Mouse (Mus musculus) large intestine, adult 2 months (tissue): ENCODE results near the gene Mdm4. TPM values are rescaled to one million over a fixed set of nuclear protein-coding genes. Genes with fewer than 3 reads are reported as not detected.

Source experiments
- DNase-seq: peaks from one replicate; pipeline ENCODE4 v3.0.0-alpha.2; 2012; ENCODE audit warnings: low read depth, low spot score
- WGBS: fragments of 180-500 bp; shearing (Covaris S2); methylation state at CpG from one replicate; pipeline ENCODE4 v1.1.7; 2018; 5-methylcytosine and 5-hydroxymethylcytosine counted together
- polyA plus RNA-seq: library from polyadenylated mRNA; depleted of rRNA; stranded (reverse); fragments of >200 nt; gene quantifications from 2 replicates; pipeline ENCODE4 v1.2.3, GENCODE M21; 2012; rRNA removed

The Mdm4 gene
- 17.0 and 38.6 TPM in 2 replicates for polyA plus RNA-seq

DNA sequence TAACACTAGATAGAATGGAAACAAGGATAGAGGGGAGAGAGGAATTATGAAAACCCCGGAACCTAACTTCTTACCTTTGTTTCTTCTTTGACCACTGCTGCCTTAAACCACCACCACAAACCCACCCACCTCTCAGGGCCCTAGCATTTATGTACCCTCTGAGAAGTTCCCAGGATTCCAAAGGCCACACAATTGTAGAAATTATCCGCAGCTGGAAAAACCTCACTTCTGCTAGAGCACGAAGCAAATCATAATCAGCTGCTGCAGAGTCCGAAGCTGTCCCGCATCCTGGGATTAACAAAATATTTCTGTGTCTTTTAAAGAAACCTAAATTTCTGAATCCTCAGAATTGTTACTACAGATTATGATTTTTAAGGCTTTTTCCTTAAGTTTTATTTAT lies at the start of gene Mdm4:
Gene Mdm4, minus strand, starts transcription at position 101 of the 400 bp plus-strand sequence.
- WGBS: 95% methylated on average over 5 of the region's 5 CpGs
- no peak for DNase-seq

GRCm38 (mm10) chr1:133080079-133080561 lies 49.8 kb upstream of the Mdm4 start:
- 88% methylated on average over 9 of the region's 9 CpGs for WGBS
- DNase-seq: no peak

DNA sequence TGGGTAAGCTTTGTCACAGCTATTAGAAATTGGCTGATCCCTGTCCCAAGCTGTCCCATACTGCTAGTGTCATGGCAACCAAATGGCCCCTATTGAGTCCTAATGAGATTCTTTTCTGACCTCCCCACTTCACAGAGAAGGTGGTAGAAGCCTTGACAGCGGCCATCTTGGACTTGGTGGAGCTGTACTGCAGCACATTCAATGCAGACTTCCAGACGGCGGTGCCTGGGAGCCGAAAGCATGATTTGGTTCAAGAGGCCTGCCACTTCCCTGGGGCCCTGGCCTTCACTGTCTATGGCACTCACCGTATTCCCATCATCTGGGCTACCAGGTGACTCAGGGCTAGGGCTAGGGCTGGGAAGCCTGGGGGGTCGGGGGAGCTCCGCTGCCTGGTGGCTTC lies 49.1 kb upstream of the Mdm4 start:
- WGBS: 96% methylated on average over 7 of the region's 7 CpGs
- no peak for DNase-seq

GRCm38 (mm10) chr1:133078338-133078727 lies 48.0 kb upstream of the Mdm4 start:
- WGBS: 72% methylated on average over 1 of the region's 1 CpGs
- no peak for DNase-seq

DNA sequence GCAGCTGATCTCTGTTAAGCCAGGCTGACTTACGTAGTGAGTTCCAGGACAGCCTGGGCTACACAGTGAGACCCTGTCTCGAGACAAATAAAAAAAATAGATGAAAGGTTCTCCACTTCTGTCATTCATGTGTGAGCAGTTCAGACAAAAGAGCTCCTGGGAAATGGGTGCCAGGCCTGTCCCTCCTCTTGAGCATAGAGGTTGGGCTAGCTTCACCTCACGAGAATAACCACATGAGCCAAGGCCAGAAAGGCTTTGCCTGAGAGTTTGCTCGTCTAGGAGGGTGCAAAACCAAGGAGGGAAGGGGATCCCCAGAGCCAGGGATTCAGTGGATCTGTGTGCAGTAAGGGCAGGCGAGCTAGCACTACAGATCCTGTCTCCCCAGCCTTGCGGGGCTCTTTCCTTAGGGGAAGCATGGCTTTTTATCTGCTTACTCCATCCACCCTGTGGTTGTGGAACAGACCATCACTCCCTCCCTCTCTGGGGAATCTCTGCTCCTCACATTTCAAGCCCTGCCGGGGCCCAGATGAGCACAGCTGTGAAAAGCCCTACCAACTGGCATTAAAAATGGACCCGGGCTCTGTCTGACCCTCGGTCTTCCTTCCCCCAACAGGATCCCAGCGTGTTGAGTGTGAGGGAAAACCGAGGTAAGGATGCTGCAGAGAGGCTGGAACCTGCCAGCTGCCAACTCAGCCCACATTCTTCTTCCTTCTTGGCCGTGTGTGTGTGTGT lies 47.4 kb upstream of the Mdm4 start:
- 62% methylated on average over 12 of the region's 12 CpGs for WGBS

GRCm38 (mm10) chr1:133076681-133077514 lies 46.5 kb upstream of the Mdm4 start:
- WGBS: 46% methylated on average over 20 of the region's 20 CpGs
- DNase-seq: no peak

More for the DNA sequence above, 47.4 kb upstream of the Mdm4 start:
- DNase-seq: no peak

- DNase-seq: no peak
- 85% methylated on average over 6 of the region's 6 CpGs for WGBS
Measured at GRCm38 (mm10) chr1:133075651-133076400, 45.5 kb upstream of the Mdm4 start.

- no peak for DNase-seq
- 96% methylated on average over 13 of the region's 13 CpGs for WGBS
Measured at GRCm38 (mm10) chr1:133074541-133074940, 44.2 kb upstream of the Mdm4 start.

DNA sequence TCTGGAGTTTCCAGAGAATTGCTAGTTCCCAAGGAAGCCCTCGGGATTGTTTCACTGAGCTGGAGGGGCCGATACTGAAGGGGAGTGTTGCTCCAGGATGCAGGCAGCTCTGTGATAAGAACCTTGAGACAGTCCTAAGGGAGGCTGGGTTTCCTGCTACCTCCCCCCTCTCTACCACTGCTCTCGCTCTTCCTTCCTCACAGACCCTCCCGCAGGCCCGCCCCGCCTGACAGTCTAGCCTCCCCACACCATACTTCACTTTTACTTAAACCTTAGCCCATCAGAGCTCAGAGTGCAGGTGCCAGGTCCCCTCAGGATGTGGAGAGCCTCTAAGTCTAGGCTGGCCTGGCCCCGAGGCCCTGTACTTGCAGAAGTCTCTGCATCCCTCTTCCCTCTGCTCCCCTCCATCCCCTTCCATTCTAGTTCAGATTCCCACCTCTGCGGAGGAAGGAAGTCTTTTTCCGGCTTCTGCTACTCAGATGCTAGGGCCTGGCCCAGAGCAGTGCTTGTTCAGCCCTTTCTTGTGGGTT lies 43.0 kb upstream of the Mdm4 start:
- DNase-seq: no peak

DNA sequence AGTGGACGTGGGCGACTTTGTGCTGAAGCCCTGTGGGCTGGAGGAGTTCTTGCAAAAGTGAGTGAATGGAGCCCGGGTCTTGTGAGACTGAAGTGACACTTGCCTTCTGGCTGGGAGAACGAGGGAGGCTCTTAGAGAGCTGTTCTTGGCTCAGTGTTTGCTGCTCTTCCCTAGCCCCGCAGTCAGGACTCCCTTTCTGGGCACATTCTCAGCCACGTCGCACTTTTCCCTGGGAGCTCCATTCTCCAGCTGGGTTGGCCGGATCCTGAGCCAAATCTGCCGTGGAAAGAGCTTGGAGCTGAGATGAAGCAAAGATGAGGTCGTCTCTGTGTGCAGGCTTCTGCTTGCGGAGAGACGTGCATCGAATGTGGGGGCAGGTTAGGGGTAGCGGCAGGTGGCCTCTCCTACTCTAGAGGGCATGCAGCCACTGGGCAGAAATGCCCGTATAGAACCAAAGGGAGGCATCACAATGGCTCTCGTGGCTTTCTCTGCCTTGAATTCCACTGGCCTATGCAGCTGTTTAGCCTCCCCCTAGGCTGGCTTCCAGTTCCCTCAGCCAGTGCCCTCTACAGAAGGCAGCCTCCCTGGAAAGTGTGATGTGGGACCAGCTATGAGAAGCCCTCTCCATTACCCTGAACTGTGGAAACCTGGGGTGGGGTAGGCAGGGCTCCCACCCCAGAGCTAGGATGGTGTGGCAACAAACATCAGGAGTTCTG lies 41.5 kb upstream of the Mdm4 start:
- DNase-seq: no peak
- WGBS: 76% methylated on average over 16 of the region's 16 CpGs

More for the DNA sequence above, 43.0 kb upstream of the Mdm4 start:
- WGBS: 88% methylated on average over 9 of the region's 9 CpGs

- DNase-seq: no peak
- WGBS: 68% methylated on average over 5 of the region's 5 CpGs
Measured at GRCm38 (mm10) chr1:133070157-133070556, 39.8 kb upstream of the Mdm4 start.

DNA sequence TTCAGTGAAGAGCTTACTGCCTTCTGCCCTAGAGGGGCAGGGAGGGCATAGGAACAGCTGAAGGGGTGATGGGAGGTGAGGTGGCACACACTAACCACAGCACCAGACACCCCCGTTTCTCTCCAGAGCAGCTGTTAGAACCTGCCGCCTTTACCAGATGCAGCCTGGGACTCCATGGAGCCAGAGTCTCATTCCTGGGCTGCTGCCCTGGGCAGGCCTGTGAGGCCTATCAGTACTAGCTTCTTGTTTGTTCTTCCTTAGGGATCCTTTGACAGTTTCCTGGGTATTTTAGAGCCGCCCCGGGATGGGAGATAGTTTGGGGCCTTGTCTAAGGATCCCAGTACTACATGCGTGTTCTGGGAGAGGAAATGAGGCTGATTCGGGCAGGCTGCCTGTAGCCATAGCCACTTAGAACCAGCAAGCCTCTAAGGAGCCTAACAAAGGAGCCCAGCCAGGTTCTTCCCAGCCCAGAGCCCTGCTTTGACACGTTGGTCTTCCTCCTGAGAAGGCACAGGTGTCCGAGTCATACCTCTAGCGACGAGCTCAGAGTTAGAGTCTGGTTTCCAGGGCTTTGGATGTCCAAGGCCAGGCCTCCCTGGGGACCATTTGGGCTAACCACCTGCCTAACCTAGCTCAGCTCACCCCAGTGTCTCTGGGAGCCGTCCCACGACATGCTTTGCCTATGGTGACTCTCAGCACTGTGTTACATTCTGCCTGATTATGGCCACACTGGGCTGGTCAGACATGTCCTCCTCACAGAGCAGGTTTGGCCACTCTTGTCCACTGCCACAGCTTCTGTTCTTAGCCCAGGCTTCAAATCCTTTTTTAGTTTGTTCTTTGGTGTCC lies 39.1 kb upstream of the Mdm4 start:
- no peak for DNase-seq
- WGBS: 75% methylated on average over 12 of the region's 12 CpGs

GRCm38 (mm10) chr1:133068669-133069274 lies 38.4 kb upstream of the Mdm4 start:
- WGBS: 89% methylated on average over 15 of the region's 15 CpGs
- no peak for DNase-seq

DNA sequence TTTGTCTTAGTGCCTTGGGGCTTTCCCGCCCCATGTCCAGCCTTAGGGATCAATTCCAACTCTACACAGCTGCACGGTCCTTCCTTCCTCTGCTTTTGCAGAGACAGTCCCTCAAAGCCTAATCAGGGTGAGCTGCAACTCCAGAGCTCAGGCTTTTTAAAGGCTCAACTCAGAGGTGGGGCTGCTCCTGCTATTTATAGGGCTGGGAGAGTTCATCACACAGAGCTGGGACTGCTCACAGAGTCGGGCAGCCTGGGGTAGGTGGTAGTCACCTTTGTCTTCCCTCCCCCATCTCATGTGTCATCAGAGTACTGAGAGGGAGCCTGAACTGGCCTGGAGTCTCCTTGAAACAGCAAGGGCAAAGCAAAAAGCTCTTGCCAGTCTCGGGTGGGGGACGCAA lies 37.9 kb upstream of the Mdm4 start:
- WGBS: 64% methylated on average over 5 of the region's 5 CpGs
- DNase-seq: no peak

- DNase-seq: no peak
- 86% methylated on average over 6 of the region's 6 CpGs for WGBS
Measured at GRCm38 (mm10) chr1:133063164-133063563, 32.8 kb upstream of the Mdm4 start.

- 45% methylated on average over 4 of the region's 4 CpGs for WGBS
- DNase-seq: no peak
Measured at GRCm38 (mm10) chr1:133060681-133061080, 30.3 kb upstream of the Mdm4 start.

- WGBS: 70% methylated on average over 2 of the region's 2 CpGs
Measured at GRCm38 (mm10) chr1:133059592-133059991, 29.2 kb upstream of the Mdm4 start.

More at GRCm38 (mm10) chr1:133059592-133059991, 29.2 kb upstream of the Mdm4 start:
- no peak for DNase-seq
